Mouse (Mus musculus): ENCODE results near the gene Tmem255b. TPM values are rescaled to one million over a fixed set of nuclear protein-coding genes. Genes with fewer than 3 reads are reported as not detected.

Tmem255b gene
- 1 to 10 TPM; 1.7 to 3.3 TPM for total RNA-seq (2021)
- long read RNA-seq, experiment 1, partial matches to known transcripts, result 0 of 3 reads
- long read RNA-seq, experiment 1, other reads (novel, unspliced or antisense), result 3 of 3 reads
- long read RNA-seq, experiment 2, partial matches to known transcripts, result 0 of 5 reads
- long read RNA-seq, experiment 2, other reads (novel, unspliced or antisense), result 5 of 5 reads

DNA sequence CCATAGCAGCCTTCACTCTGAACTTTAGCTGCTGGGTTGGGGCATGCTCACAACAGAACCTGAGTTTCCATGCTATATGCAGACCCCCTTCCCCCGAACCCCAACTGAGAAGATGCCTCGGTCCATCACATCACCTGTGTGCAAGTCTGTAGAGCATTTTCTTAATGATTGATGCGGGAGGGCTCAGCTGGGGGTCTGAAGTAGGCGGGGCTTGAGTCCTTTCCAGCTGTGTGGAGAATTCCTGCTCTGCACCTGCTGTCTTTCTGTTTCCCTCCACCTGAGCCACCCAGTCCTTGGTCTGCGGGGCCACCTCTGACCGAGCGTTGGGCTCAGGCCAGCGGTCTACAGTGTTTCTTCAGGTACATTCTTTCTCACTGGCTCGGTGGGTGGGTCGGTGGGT, at the start of gene Tmem255b:
Gene Tmem255b, plus strand, starts transcription at position 301 of the 400 bp plus-strand sequence.
- no peak for DNase-seq (ENCODE audit: low spot score in 2 of 2)

DNA sequence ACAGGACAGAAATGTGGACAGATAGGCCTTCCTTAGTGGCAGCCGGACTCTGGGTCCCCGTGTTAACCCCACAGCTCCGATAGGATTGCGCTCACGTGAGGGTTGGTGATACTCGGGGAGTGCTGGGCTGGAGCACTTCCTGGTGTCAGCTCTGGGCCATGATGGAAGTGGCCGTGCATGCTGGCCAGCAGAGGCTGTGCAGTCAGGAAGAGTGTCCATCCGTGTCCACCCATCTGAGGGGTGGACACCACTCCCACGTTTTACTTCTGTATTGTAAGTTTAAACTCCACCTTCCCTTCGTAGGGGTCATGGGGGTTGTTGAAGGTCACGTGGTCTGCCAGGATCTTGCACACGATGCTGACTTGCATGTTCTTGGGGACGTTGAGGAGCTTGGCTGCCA, 48.6 kb upstream of the Tmem255b start:
- DNase-seq (ENCODE audit: low spot score in 2 of 2), result no peak

DNA sequence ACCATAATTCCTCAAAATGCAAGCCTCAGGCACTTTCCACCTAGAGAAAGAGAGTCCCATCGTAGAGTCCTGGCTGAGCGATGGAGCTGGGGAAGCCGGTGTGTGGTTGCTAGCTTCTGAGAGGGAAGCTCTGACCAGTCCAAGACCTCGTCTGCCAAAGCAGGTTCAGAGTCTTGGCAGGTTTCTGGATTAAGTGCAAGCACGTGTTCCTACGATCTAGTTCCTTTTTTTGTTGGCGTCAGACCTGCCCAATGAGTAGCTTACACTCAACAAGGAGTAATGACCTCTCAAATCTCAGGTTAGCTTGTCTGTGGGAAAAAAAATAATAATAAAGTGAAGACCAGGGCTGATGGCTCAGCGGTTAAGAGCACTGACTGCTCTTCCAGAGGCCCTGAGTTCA, 47.3 kb upstream of the Tmem255b start:
- no peak for DNase-seq (ENCODE audit: low spot score in 2 of 2)

DNA sequence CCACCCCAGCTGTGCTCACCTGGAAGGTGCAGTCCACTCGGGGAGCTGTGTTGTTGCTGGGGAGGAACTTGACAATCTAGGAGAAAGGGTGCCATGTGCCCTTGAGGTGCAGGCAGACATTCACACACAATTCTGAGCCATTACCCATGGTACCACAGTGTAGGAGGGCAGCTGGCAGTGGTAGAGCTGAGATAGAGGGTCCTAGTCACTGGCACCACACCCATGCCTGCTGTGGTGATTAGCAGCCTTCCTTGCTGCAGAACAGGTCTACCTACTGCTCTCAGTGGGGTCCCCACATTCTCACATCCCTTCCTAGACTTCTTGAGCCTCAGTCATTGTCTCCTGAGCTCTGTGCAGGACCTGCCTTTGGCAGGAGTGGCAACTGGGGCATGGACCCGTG, 46.2 kb upstream of the Tmem255b start:
- DNase-seq (ENCODE audit: low spot score in 2 of 2), result no peak

DNA sequence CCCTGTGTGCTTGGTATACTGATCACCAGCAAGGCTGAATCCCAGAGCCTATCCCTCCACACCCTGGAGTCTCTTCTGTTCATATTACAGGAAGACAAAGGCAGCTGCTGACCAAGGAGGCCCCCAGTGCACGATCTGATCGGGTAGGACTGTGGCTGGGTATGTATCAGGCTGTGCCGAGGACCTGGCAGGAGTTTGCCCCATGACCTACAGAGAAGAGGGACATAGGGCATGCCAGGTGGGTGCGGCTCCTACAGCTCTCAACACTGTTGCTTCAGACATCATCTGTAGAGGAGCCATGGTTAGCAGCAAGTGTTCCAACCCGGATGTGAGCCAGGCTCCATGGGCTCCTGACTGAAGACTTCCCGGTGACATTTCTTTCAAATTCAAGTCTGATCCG, 41.1 kb upstream of the Tmem255b start:
- DNase-seq (ENCODE audit: low spot score in 2 of 2), result no peak

DNA sequence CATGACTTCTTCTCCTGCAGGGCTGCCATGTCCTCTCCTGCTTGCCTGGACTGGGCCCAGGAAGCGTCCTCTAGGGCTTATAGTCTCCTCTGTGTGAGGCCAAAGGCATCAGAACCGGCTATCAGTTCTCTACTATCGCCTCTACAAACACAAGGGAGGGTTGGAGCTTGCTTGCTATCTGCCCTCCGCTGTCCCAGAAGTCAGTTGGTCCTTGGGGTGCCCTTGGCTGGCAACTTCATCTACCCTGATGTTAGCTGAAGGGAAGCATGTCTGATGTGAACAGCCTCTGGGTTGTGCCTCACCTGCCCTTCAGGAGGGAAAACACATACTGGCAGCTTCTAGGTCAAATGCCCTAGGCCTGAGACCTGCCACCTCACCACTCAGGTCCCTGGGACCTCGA, 38.3 kb upstream of the Tmem255b start, which contains the start of gene Atp4b:
Gene Atp4b, minus strand, starts transcription at position 101 of the 400 bp plus-strand sequence.
- no peak for DNase-seq (ENCODE audit: low spot score in 2 of 2)

DNA sequence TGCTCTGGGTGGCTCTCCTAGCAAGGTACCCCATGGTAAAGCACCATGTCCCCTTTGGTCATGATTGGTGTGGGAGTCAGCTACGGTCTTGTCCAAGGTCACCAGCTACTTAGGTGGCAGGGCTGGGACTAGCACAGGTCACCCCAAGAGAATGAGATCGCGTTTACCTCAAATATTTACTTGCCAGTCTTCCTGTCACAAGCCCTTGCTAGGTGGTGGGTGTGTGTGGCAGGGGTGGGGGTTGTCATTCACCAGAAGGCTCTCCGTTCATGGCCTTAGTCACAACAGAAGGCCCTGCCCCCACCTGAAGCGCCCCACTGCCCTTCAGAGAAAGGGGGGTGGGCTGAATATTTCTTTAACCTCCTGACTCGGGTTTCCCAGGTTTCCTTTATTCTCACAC, 31.5 kb upstream of the Tmem255b start:
- DNase-seq (ENCODE audit: low spot score in 2 of 2), result no peak

DNA sequence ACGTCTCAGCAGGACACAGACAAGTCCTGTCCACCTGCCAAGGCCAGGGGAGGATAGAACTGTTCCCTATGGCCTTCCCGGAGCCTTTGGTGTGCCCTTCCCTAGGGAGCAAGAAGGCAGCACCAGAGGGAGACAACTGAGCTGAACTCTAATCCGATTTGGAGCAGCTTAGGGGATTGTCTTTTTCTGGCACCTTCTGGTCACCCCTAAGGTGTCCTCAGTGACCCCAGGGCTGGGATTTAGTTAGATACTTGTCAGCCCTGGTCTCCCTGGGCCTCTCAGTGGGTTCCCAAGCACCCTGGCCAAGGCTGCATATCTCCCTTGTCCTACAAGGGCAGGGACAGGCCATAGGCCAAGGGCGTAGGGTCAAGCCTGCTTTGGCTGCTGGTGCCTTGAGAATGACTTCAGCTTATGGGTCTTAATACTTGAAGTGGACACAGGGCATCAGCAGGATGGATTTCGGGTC, 30.3 kb upstream of the Tmem255b start, which contains the start of gene Grk1:
Gene Grk1, plus strand, starts transcription at position 416 of the 466 bp plus-strand sequence.
- no peak for DNase-seq (ENCODE audit: low spot score in 2 of 2)

DNA sequence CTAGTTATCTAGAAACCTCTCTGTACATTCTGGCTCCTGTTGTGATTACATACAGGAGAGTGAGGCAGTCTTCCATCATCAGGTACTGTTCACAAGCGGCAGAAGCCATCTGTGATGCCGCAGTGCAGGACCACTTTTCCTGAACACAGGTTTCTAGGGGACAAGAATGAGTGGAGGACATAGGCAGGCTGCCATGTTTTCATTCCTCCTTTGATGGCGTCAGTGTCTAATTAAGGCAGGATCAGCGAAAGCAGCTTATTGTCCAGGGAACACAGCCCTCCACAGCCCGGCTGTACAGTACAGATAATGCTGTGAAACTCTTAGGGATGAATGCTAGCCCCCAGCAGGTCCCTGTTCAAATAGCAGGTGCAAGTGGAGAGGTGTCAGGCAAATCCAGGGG, 29.0 kb upstream of the Tmem255b start:
- no peak for DNase-seq (ENCODE audit: low spot score in 2 of 2)

DNA sequence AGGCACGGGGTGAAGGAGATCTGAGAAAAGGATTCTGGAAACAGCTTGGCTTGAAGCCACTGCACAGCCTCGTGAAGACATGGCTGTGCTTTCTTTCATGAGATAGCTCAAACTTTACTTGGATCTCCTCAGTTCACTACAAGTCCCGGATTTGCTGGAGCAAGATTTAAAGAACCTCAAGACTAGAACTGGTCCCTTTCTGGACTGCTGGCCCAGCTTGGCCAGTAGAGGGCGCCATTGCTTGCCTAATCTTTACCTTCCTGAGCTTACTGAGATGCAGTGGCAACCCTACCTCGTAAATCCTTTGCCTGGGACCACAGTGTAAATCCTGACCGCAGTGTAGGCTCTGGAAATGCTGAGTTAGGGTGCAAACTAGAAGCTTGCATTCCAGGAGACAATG, 23.4 kb upstream of the Tmem255b start:
- DNase-seq (ENCODE audit: low spot score in 2 of 2), result peak; percentile 29 to 32

DNA sequence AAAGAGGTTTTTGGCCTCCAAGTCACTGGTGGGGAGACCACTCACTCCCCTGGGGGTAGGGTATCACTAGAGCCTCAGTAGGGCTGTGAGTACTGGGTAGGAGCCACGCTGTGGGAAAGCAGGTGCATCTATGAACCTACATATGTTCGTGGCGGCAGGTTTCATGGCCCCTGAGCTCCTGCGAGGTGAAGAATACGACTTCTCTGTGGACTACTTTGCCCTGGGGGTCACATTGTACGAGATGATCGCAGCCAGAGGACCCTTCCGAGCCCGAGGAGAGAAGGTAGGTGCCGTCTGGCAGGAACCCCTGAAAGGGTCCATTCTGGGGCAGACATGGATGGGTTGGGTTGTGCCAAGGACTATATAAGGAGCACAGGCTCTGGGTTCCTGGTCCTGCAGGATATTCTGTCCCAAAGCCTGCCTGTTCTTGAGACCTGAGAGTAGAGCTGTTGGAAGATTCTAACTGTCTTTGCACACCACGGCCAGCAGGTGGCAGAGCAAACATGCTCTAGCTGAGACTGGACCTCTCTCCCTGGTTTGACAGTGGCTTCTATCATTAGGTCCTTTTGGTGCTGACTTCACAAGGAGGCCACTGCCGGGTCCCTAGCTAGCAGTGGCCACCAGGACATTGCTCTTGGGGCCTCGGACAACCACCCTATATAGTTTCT, 22.0 kb upstream of the Tmem255b start:
- peak in 1 of 2 experiments; percentile 20 for DNase-seq (ENCODE audit: low spot score in 2 of 2)

DNA sequence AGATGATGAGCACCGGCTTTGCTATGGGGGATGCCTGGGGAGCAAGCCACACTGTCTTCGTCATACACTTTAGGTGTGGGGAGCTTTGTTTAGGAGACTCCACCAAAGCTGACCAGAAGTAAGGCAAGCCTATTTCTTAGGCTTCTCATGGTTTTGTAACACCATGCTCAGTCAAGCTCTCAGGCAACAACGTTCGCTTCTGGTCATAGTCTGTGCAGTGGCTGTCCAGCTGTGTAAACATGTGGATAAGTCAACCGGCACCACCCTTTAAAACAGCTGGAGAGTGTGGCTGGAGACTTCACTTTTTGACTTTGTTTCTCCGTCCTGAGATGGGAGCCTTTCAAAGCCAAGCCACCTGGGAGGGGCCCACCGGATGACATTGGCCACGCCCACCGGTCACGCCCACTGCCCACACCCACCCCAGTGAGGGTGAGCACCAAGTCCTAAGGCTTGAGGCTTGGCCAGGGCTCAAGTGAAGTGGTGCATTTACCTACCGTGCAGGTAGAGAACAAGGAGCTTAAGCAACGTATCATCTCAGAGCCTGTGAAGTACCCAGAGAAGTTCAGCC, 21.1 kb upstream of the Tmem255b start:
- DNase-seq (ENCODE audit: low spot score in 2 of 2), result no peak

DNA sequence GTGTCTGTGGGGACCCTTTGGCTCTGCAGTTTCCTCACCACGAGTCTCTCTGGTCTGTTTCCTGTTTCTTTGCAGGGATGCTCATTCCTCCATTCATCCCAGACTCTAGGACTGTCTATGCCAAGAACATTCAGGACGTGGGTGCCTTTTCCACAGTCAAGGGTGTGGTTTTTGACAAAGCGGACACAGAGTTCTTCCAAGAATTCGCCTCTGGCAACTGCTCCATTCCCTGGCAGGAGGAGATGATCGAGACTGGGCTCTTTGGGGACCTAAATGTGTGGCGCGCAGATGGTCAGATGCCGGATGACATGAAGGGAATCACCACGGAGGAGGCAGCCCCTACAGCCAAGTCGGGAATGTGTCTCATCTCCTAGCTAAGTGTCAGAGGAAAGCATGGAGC, 19.1 kb upstream of the Tmem255b start:
- DNase-seq (ENCODE audit: low spot score in 2 of 2), result no peak

DNA sequence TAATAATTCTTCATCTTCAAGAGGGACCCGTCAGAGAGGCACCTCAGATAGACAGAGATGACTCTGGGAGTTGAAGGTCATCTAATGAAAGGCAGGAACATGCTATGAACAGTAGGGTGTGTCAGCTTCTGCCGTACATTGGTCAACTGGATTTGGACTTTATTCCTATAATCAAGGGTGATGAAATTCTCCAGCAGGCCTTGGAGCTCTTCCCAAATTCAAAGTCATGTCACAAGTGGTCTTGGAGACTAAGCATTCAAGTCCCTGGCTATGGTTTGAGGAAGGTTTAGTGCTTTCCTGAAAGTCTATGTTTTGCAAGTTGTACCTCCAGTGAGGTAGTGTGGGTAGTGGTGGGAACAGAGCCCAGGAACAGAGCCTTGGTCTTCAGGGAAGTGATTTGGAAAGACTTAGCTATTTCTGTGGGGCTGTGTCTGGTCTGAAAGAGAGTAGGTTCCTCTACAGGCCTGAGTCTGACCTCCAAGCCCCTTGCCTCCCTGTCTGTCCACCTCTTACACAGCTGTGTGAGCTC, 15.8 kb upstream of the Tmem255b start:
- DNase-seq (ENCODE audit: low spot score in 2 of 2), result no peak

DNA sequence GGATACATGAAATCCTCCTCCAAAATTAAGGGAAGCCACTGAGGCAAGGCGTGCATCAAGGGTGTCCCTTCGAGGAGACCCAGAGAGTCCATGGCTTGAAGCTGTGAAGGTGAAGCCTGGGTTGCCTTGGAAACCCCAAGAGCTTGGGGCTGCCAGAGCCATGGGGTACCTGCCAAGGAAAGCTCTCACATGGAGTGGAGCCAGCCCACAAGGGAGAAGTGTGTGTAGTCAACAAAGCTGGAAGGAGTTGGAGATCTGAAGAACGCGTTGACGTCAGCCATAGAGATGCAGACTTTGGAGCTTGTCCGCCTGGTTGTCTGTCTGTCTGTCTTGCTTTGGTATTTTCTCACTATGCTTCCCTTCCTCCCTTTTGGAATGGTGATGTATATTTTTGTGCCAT, 14.0 kb upstream of the Tmem255b start:
- no peak for DNase-seq (ENCODE audit: low spot score in 2 of 2)

DNA sequence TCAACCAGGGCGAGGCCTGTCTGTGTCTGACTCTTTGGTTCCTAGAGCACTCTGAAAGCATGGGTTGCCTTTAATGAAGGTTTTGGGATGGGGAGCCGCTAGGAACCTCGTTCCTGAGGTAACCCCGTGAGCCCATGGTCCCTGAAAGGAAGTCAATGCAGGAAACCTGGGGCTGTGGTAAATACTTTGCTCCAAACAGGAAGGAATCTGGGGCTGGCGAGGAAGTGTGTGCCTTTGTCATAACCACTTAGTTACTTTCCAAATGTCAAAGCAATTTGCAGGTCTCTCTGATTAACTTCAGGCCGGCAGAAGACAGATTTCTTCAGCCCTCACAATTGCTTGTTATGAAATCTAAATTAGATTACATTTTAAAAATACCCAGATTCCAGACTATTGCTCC, 7.6 kb upstream of the Tmem255b start:
- no peak for DNase-seq (ENCODE audit: low spot score in 2 of 2)

DNA sequence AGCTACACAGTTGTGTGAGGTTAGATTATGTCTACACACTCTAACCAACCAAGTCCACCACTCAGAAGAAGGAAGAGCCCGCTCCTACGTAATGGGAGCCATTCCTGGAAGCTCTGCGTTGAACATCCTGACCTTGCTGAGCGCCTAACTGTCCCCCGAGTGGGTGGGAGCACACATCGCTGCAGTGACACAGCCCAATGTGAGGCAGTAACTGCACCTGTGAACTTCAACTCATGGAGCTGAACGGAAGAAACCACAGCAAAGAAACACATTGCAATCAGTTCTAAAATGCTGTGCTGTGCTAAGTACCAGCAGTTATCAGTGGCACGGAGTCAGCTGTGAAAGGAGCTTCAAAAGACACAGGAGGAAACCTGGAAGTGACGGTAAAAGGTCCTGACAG, 6.8 kb upstream of the Tmem255b start:
- DNase-seq (ENCODE audit: low spot score in 2 of 2), result no peak

DNA sequence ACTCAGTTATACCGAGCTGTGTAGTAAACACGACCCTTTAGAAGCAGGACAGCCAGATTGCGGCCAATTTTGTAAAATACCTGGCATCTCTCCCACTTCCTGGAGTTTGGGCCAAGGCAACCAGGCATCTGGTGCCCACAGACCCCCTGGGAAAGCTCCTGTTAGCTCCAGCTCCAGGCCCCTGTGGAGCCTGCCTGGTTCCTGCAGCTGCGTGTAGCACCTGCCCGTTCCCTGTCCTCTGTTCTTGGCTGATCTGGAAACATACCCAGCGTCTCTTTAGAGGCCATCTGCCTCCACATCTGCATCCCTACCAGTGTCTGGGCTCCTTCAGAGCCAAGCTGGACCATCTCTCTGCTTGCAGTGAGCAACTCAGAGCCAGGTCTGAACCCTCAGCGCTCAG, 4.6 kb upstream of the Tmem255b start:
- no peak for DNase-seq (ENCODE audit: low spot score in 2 of 2)

DNA sequence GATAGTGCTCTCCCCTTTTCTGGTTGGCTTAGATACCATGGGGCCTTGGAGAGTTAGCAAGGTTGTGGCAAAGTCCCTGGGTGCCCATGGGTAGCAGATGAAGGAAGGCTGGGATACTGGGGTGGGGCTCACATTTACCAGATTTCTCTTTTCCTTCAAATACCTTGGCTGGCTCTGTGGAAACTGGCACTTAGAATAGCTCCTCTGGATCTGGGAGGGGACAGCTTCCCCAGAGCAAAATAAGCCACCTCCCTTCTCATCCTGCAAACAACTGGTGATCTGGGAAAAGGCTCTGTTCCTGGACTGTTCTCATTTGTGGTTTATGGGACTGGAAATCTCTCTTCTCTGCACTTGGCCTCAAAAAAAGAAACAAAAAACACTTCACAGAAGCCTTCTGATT, 4.1 kb upstream of the Tmem255b start:
- DNase-seq (ENCODE audit: low spot score in 2 of 2), result no peak

DNA sequence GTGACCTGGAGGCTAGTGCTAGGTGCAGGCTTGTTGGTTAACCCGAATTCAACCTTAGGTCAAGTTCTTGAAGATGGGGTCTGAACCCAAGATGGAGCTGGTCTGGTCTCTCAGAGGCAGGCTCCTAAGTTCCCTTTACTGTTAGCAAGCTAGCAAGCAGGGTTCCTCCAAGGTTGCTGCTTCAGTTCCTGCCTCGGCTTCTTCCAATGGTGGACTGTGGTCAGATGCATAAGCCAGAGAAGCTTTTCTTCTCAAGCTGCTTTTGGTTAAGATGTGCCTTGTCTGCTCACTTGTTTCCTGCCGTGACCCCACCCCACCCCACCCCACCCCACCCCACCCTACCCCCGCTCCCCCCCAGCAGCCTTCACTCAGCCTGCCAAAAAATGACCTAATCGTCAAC, 1.9 kb upstream of the Tmem255b start:
- no peak for DNase-seq (ENCODE audit: low spot score in 2 of 2)

DNA sequence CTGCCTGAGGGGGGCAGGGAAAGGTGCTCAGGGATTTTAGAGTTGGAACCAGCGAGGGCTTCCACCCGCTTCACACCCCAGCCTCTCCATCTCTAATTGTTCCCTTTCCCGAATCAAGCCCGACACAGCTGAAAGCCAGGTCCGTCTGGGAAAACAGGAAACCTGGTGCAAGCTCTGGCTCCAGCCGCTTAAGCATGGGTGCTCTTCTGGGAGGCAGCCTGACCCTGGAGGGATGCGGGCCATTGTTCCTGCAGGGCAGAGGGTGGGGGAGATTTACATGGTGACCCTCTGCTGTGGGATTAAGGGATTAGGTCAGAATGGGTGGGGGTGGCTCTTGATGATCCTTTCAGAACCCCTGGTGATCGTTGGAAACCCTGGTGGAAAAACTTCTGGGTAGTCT, 1.1 kb downstream of the Tmem255b start:
- DNase-seq (ENCODE audit: low spot score in 2 of 2), result no peak

DNA sequence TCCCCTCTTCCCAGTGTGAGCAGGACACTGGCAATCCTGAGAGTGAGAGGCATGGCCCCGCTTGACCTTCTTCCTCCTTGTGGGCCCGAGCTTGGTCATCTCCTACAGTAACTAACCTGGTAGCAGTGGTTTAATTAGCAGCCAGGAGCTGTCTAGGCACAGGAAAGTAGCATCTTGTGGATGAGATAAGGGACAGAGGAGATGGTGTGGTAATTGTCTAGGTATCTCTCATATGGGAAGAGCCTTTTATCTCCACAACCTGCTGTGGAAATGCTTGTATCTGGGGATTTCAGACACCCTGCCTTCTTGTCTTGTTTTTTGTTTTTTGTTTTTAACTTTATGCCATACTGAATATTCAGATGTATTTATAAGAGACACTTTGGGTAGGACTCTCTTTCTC, 2.5 kb downstream of the Tmem255b start:
- no peak for DNase-seq (ENCODE audit: low spot score in 2 of 2)

All from adrenal gland, postnatal 4 days (tissue).